Mouse (Mus musculus): ENCODE measurements at regions not wholly inside any gene's neighbourhood (a gene's known extent, or its start where the extent isn't known, plus 50 kb on each side); places are given as distances from the start of the nearest gene placed in this dataset.
"Not testable (repeated sequence)": the region's sequence is repeated elsewhere in the genome, so short reads cannot be mapped to it uniquely, and the experiment has no call there.

DNA sequence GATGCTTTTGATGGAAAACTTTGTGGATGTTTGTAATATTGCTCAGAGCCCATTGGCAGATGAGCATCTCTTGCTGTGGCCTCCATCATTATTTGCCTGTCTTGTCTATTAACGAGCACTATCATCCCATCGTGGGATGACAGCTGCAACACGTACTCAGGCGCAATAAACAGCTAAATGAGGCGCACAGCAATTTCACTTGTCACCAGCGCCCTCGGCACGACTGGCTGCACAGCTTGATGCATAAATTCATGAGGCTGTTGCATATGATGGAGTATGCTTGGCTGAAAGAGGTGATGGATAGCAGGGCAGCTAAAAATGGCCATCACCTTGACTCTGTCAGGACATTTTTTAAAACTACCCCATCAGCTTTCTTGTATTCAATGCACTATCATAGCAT is 853.1 kb upstream of the Pou3f2 start:
- DNase-seq (ENCODE audit: low spot score in 2 of 2), result no peak
- intact Hi-C loops (cut with DNase I), result no loop called here

DNA sequence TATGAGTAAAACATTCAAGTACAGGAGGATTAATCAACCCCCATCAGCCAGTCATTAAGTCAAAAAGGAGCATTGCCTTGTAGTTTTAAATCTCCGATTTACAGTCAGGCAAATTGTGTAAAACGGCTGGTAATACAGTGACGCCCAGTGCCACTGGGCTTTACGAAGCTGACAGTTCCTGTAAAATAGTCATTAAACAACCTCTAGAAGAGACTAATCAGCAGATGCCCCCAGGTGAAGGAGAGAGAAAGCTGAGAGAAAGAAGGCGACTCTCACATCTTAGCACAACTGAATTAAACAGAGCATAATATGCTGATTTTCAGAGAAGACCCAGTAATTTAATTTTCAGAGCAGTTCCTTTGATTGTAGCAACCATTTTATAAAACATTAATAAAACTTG is 850.3 kb upstream of the Pou3f2 start:
- DNase-seq (ENCODE audit: low spot score in 2 of 2), result no peak
- intact Hi-C loops (cut with DNase I), result no loop called here

DNA sequence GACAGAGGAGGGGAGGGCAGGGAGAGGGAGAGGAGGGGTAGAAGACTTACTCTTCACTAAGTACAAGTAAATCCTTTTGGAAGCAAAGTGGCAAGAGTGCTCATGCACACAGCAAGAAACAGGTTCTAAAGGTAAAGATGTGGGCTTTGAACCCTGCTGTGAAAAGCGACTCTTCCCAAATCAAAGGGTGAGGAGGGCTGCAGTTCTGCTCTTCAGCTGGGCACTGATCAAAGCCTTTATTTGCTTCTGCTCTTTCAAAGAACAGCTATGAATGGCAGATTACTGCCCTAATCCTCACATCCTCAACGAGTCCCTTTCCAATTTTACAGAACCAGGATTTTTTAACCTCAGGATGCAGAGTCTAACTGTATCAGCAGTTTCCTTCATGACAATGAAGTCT is 812.5 kb upstream of the Pou3f2 start:
- DNase-seq (ENCODE audit: low spot score in 2 of 2), result no peak
- intact Hi-C loops (cut with DNase I), result no loop called here

DNA sequence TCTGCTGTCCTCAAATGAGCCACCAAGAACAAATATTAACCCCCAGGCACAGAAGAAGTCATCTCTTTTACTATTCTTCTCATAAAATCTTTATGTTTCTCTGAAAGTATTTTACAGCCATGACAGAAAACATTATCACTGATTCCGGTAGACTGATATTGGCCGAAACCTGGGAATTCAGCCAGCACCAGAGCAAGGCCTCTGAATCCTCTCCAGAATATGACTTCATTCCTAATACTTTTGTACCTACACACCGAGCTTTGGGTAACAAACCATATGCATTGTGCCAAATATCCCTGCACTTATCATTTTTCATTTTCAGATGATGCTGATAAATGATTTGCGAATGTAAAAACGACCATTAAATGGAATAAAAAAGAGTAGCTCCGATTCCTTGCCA is 791.9 kb upstream of the Pou3f2 start:
- no peak for DNase-seq (ENCODE audit: low spot score in 2 of 2)
- intact Hi-C loops (cut with DNase I), result no loop called here

DNA sequence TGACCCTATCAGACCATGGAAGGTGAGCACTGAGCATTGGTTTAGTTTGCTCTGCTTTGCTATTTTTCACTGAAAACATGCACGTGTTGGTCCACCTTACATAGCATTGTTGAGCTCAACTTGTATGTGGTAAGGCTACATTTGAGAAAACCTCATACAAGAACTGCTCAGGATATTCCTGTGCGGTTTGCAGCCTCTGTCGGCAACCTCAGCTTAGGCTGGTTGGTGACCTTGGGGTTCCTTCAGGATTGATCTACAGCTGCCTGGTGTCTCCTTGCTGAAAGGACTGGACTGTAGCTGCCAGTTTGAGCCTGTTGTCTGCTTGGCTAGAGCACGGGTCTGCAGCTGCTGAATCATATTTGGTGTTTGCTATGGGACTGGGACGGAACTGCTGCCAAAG is 787.0 kb upstream of the Pou3f2 start:
- intact Hi-C loops (cut with DNase I), result no loop called here

DNA sequence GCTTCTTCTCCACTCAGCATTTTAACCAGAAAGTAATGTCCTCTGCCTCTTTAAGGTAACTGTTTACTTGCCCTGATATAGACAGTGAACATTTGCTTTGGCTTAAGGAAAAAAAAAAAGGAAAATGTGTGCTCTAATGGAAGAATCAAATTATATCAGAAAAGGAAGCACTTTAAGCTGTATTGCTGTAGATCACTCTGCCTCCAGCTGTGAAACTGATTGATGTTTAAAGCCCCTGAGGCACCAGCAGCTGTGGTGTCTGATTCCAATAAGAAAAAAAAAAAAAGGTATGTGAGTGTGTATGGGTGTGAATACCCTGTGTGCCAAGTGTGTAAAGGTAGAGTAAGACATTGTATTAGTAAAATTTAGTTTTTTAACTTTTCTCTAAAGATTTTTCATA is 783.8 kb upstream of the Pou3f2 start:
- no peak for DNase-seq (ENCODE audit: low spot score in 2 of 2)
- intact Hi-C loops (cut with DNase I), result no loop called here

More for the DNA sequence above, 787.0 kb upstream of the Pou3f2 start:
- DNase-seq (ENCODE audit: low spot score in 2 of 2), result no peak

DNA sequence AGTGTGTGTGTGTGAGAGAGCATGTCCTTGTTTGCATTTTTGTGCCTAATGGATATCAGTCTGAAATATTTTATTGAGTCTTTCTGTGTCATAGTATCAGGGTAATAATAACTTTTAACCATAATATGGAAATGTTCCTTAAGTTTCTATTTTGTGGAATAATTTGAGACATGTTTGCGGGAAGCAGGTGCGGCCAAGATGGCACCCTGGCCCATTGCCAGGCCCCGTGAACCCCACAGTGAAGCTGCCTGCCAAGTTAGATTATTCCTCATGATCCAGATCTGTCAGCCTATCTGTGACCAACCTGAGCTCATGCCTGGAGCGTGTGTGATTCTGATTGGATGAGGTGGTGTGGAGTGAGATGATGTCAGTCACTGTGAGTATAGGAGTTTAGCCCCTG is 772.2 kb upstream of the Pou3f2 start:
- no peak for DNase-seq (ENCODE audit: low spot score in 2 of 2)
- intact Hi-C loops (cut with DNase I), result no loop called here

DNA sequence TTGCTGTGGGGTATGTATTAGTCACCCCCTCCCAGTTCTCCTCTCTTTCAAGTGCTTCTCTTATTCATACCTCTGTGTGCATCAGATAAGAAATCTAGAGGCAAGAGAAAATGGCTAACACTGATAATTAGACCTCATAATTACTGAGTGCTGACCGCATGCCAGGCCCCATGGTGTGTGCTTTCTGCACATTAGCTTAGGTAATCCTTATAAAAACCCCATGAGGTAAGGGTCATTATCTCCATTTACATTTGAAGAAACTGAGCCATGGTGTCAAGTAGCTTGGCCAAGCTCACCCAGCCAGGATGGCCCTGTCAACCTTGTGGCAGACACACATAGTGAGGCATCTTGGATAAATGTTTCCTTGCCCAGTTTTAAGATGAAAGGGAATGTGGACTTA is 746.8 kb upstream of the Pou3f2 start:
- intact Hi-C loops (cut with DNase I), result no loop called here
- DNase-seq (ENCODE audit: low spot score in 2 of 2), result no peak

DNA sequence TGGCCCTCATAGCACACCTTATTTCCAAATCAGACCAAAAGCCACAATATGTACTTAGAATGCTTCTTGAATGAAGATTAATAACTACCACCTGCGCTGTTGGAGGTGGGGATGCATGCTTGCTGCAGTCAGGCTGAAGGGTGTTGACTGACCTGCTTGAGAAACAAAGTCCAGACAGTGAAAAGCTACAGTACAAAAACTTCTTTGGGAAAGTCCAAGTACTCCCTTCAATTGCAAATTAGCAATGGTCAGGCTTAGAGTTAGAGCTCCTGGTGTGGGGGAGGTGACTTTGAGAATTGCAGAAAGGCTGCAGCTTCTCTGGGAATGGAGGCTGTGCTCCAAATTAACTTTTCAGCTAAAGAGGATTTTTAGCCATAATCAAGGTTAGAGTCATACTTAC is 706.6 kb upstream of the Pou3f2 start:
- DNase-seq (ENCODE audit: low spot score in 2 of 2), result not testable (repeated sequence)

DNA sequence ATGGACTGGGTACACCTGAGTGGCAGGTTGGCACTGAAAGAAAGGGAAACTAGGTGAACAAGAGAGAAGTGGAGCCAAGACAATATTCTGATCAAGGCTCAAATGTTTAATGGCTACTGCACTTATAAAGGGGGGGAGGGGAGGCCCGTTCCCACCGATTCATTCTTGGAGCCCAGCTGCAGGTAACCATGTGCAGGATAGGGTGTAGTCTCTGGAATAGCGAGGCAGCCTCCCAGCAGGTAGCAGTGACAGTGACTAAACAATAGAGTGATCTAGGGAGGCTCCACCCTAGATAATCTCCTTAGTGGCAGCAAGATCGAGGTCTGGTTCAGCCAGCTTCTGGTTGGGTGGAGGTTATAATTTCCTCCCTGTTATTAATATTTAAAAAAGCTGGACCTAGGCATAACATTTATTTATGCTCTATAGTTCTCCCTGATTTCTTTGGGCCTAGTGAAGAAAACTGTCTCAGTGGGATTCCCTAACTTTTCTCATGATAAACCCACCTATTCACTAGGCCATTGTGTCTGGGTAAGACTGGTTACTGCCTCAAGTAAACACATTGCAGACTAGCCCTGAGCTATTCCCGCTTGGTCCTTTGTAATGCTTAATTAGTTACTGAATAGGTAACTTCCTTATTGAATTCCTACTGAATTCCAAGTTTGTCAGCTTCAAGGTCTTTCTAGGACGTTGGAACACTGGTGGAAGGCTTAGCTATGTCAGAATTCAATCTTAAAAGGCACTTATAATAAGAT is 705.4 kb upstream of the Pou3f2 start:
- DNase-seq (ENCODE audit: low spot score in 2 of 2), result no peak
- intact Hi-C loops (cut with DNase I), result no loop called here

More for the DNA sequence above, 706.6 kb upstream of the Pou3f2 start:
- intact Hi-C loops (cut with DNase I), result not testable (repeated sequence)

DNA sequence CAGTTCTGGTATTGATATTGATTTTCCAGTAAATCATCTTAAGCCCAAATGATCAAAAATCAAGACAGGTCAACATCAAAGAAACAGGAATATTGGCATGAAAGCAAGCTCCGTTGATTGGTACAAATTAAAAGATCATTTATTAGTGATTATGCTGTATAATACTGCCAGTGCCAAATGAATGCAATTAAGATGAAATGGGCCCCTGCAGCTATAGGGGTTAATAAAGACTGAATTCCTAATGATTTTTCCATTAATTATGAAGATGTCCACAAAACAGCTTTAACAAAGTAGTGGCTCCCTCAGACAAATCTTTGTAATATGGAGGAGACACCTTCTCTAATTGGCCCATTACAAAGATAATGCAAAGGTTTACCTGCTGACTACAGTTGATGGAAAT is 685.6 kb upstream of the Pou3f2 start:
- intact Hi-C loops (cut with DNase I), result no loop called here
- DNase-seq (ENCODE audit: low spot score in 2 of 2), result no peak

DNA sequence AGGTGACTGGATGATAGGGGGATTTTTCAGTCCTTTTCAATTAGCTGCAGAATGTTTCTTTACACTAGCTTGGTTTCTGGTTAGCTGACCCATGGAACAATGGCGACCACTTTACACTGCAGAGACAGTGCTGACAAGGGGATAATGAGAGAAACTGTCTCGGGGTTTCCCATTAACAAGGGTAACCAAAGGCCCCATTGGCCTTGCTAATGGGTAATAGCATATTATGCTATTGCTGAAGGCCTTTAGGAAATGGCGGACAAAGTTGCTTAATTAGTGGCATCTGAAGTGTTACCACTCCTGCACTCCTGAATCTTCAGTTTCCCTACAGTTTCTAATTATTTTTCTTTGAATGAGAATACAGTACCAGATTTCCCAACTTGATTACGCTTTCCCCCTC is 685.2 kb upstream of the Pou3f2 start:
- intact Hi-C loops (cut with DNase I), result no loop called here

DNA sequence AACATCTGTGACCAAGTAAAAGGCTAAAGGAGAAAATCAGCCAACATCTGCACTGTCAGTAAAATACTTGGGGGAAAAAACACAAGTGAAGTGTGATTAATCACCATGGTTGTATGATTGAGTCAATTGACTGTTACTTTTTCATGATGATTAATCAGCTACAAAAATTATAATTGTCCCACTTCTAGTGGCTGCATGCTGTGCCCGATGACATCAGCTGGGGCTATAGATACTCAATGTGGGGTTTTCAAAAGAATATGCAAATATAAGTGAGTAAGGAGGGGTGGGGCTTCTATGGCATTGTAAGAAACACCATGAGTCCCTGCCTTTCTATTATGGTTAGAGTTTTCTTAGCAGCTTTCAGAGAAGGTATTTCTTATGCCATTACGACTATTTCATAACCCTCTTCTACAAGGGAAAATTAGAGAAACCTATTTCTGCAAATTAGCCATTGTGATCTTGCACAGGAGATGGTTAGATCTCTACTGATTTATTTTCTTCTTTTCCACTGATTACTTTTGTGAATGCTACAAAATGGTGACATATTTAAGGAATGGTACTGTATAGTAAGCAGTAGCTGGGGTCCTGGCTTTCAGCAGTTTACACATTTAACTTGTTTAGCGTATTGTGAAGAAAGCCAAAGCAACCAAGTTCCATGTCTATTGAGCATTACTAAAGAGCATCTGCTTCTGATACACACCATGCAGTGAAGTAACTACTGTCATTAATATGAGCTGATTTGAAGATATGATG is 660.1 kb upstream of the Pou3f2 start:
- no peak for DNase-seq (ENCODE audit: low spot score in 2 of 2)

More for the DNA sequence above, 685.2 kb upstream of the Pou3f2 start:
- no peak for DNase-seq (ENCODE audit: low spot score in 2 of 2)

DNA sequence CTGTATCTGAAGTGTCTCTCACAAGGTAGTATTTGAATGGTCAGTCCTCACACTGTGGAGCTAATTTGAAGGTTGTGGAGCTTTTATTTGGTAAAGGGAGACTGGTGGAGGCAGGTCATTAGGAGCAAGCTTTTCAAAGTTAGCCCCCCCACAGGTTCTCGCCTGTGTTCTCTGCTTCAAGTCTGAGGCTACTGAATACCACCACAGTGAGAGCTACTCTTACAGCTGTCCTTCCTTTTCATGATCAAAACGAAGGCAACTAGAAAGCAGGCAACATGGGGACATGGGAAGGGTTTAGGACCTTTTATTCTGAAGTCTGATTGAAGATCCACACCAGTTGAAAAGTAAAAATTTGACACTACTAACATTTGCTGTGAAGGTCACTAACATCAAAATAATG is 645.2 kb upstream of the Pou3f2 start:
- intact Hi-C loops (cut with DNase I), result no loop called here

More for the DNA sequence above, 660.1 kb upstream of the Pou3f2 start:
- intact Hi-C loops (cut with DNase I), result no loop called here

DNA sequence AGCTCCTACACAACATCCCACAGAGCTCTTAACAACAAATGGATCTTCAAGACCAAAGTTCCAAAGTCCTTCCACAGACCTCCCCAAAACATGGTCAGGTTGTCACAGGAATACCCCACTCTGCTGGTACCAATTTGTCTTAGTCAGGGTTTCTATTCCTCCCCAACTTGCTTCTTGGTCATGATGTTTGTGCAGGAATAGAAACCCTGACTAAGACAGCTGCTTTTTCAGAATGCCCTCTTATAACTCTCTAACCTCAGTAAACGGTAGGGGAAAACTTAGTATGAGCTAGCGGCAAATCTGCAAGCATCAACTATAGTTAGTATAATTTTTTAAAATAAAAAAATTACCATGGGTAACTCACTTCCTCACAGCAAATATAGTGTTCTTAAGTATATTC is 613.3 kb upstream of the Pou3f2 start:
- DNase-seq (ENCODE audit: low spot score in 2 of 2); intact Hi-C loops (cut with DNase I): not testable (repeated sequence)

More for the DNA sequence above, 645.2 kb upstream of the Pou3f2 start:
- DNase-seq (ENCODE audit: low spot score in 2 of 2), result no peak

DNA sequence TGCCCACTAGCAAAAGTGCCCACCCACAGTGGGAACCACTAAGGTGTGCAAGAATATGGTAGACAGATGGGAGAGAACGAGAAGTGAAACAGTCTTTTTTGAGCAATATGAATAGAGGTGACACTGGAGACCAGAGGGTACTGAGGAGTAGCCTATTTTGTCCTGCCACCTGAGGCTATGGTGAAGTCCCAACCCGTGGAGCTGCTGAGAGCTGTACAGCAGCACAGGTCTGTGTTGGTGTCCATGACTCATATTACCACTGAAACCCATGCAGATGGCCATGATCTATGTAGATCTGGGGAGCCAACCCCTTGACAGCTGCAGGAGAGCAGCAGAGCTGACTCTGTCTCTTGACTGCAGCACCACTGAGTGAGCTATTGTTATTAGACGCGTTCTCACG is 591.4 kb upstream of the Pou3f2 start:
- intact Hi-C loops (cut with DNase I), result no loop called here
- no peak for DNase-seq (ENCODE audit: low spot score in 2 of 2)

DNA sequence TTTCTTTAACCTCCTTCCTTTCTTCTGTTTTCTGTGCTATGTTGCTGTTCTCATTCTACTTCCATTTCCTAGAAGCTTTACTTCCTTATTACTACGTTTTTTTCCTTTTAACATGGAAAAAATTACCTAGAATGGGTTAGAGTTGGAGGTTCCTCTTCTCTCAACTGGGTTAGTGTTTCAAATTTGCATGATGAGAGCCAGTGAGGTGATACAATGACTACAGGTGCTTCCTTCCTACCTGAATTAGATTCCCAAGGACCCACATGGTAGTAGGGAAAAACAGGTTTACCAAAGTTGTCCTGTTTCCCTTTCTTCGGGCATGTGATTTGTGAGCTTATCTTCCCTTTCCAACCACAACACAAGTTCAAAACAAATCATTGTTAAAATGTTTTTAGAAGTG is 589.4 kb upstream of the Pou3f2 start:
- DNase-seq (ENCODE audit: low spot score in 2 of 2), result no peak
- intact Hi-C loops (cut with DNase I), result no loop called here

DNA sequence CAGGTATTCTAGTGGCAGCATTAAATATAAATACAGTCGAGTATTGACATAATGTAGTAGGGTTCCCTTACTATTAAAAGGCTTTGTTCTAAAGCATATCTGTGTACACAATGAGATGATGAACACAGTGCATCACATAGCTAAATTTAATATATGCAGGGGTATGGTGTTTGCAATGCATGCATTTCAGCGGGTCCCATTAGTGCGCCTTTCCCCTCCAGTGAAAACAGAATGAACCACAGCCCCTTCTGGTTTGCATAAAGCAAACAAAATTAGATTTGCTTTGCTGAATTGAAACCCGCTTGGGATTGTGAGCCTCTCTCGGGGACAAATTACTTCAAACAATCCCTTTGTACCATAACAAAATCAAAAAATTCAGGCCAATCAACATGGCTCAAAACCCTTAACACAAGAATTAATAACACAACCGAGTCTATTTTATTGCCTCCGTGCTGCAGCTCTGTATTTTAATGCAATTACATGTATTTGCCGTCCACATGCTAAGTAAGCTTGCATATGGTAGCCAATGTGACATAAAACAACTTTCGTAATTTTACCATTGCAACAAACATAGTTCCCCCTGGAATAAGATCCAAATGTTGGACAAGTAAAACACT is 562.6 kb upstream of the Pou3f2 start:
- DNase-seq (ENCODE audit: low spot score in 2 of 2), result no peak
- intact Hi-C loops (cut with DNase I), result no loop called here

DNA sequence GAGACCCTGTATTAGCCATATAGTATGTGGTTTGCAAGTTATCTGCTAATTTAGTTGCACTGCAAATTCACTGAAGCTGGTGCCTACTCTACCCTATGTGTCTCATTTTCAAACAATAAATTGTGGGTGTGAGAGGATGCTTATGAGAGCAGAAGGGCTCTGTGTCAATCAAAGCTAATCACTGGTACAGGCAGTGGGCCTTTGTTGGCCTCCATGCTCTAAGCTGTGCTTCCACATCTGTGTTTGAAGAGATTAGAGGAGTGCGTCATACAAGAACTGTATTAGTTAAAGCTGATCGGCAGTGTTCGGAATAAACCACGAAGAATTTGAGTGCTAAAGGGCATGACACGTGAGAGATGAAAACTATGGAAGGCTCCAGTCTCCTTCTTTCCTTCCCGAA is 549.6 kb upstream of the Pou3f2 start:
- DNase-seq (ENCODE audit: low spot score in 2 of 2), result no peak
- intact Hi-C loops (cut with DNase I), result no loop called here

DNA sequence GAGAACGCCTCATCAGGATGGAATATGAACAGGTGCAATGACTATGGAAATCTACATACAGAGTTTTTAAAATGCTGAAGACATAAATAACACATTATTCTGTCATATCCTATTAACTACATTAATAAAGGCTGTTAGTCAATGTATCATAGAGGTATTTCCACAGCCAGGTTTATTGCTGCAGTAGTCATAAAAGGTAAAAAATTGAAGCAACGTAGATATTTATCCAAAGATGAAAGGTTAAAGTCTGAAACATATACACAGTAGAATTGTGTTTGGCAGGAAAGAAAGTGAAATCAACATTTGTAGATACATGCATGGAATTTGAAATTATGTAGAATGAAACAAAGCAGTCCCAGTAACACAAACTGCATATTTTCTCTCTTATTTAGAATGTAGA is 543.1 kb upstream of the Pou3f2 start:
- no peak for DNase-seq (ENCODE audit: low spot score in 2 of 2)
- intact Hi-C loops (cut with DNase I), result no loop called here

DNA sequence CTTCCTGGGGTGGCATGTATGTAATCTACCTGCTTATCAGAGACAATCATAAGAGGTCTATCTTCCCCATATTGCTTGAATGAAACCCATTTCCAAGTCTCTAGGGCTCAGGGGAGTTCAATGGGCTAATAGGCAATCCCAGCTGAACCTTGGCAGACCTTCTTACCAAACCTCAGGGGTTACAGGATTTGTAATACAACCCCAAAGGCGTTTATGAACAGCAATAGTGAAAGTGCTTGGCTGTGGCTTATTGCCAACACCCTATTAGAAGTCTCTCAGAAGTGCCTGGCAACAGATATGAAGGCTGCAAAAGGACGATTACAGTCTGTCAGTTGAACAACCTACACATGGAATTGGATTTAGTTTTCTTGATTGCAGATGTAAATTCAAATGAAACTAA is 534.0 kb upstream of the Pou3f2 start:
- intact Hi-C loops (cut with DNase I), result no loop called here
- DNase-seq (ENCODE audit: low spot score in 2 of 2), result no peak
